Mouse (Mus musculus) cerebellum, adult 2 months (tissue): ENCODE measurements around the gene Snorc.
"Not testable (repeated sequence)": the region's sequence is repeated elsewhere in the genome, so short reads cannot be mapped to it uniquely, and the experiment has no call there.

Experiments used
- CTCF ChIP-seq: fragments of 200-500 bp; IDR thresholded peaks from 2 replicates; pipeline ENCODE4 v1.5.1; 2011; ENCODE audit warnings: low read depth, mild to moderate bottlenecking, control low read depth, low read length, moderate library complexity, borderline replicate concordance; ENCODE audit not compliant: insufficient read depth
- POLR2A ChIP-seq: fragments of 200-500 bp; IDR thresholded peaks from 2 replicates; pipeline ENCODE4 v1.6.1; 2011; ENCODE audit warnings: low read length, control low read depth, borderline replicate concordance; ENCODE audit not compliant: insufficient read depth

DNA sequence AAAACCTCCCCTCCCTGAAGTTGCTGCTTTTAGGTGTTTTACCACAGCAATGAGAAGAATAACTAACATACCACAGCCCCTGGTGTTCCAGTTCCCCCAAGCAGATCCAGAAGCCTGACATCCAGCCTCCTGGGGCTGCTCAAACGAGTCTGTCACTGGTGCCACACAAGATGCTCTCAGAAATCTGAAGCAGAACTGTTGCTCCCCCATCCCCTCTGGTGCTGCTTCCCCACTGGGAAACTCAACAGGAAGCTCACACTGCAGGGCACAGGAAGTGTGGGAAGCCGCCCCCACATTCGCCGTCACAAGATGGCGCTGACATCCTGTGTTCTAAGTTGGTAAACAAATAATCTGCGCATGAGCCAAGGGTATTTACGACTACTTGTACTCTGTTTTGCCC, 10.2 kb upstream of the Snorc start:
- TF ChIP-seq POLR2A, CTCF: not testable (repeated sequence)
